Mouse (Mus musculus) liver, adult 2 months (tissue): ENCODE measurements around the gene Als2cr12. TPM values are rescaled to one million over a fixed set of nuclear protein-coding genes. Genes with fewer than 3 reads are reported as not detected.
A peak's percentile ranks its signal among the peaks of the same experiment; 100 is the strongest.
"Not testable (repeated sequence)": the region's sequence is repeated elsewhere in the genome, so short reads cannot be mapped to it uniquely, and the experiment has no call there.

Source experiments
- DNase-seq: peaks from one replicate; pipeline ENCODE4 v3.0.0-alpha.2; 2011; ENCODE audit warnings: low read depth, low spot score; ENCODE audit errors: extremely low read depth
- H3K27ac ChIP-seq: fragments of 200-500 bp; replicated peaks from 2 replicates; pipeline ENCODE4 v1.5.1; 2012; ENCODE audit warnings: low read depth, mild to moderate bottlenecking, control low read depth, inconsistent platforms, low read length; ENCODE audit not compliant: insufficient read depth
- H3K27me3 ChIP-seq: fragments of 200-500 bp; 2 replicates; pipeline ENCODE4 v1.6.1; 2012; ENCODE audit warnings: mild to moderate bottlenecking, moderate library complexity, low read length, inconsistent platforms; ENCODE audit not compliant: control insufficient read depth, insufficient read depth
- H3K36me3 ChIP-seq: fragments of 200-500 bp; 2 replicates; pipeline ENCODE4 v1.6.1; 2012; ENCODE audit warnings: low read length, inconsistent platforms; ENCODE audit not compliant: control insufficient read depth, insufficient read depth
- H3K4me1 ChIP-seq: fragments of 200-500 bp; 2 replicates; pipeline ENCODE4 v1.6.1; 2011; ENCODE audit warnings: low read length; ENCODE audit not compliant: control insufficient read depth, insufficient read depth
- H3K4me3 ChIP-seq: fragments of 200-500 bp; 2 replicates; pipeline ENCODE4 v1.5.1; 2011; ENCODE audit warnings: low read depth, mild to moderate bottlenecking, control low read depth, low read length, moderate library complexity; ENCODE audit not compliant: insufficient read depth
- H3K79me2 ChIP-seq: fragments of 200-500 bp; 2 replicates; pipeline ENCODE4 v1.6.1; 2012; ENCODE audit warnings: inconsistent platforms, mild to moderate bottlenecking, low read length, moderate library complexity; ENCODE audit not compliant: control insufficient read depth, insufficient read depth
- H3K9ac ChIP-seq: fragments of 200-500 bp; 2 replicates; pipeline ENCODE4 v1.6.1; 2012; ENCODE audit warnings: low read depth, mild to moderate bottlenecking, control low read depth, inconsistent platforms, low read length
- CTCF ChIP-seq: fragments of 200-500 bp; IDR thresholded peaks from 2 replicates; pipeline ENCODE4 v1.5.1; 2011; ENCODE audit warnings: low read depth, low read length, control low read depth
- POLR2A ChIP-seq: fragments of 200-500 bp; IDR thresholded peaks from 2 replicates; pipeline ENCODE4 v1.6.1; 2011; ENCODE audit warnings: low read length, control low read depth; ENCODE audit not compliant: insufficient read depth; ENCODE audit errors: extremely low read depth
- WGBS: fragments of 180-500 bp; shearing (Covaris S2); methylation state at CpG from one replicate; pipeline ENCODE4 v1.1.7; 2018; 5-methylcytosine and 5-hydroxymethylcytosine counted together
- polyA plus RNA-seq: library from polyadenylated mRNA; depleted of rRNA; stranded (reverse); fragments of >200 nt; gene quantifications from 2 replicates; pipeline ENCODE4 v1.2.3, GENCODE M21; 2012
- total RNA-seq: library from RNA; depleted of rRNA; stranded (reverse); fragments of >200 nt; gene quantifications from 2 replicates; pipeline ENCODE4 v1.2.3, GENCODE M21; 2014

The Als2cr12 gene
- total and polyA plus RNA-seq, 2 experiments, result 0.74 TPM; not detected in 1

- peaks cover 16% of the 10 kb centered on the region; the same call in 1 of the 2 replicates for H3K79me2 ChIP-seq
- 5% methylated on average over 31 of the region's 31 CpGs for WGBS
- H3K4me1 ChIP-seq, result peaks cover 13% of the 10 kb centered on the region
- DNase-seq, result peak; percentile 83
- 0 out of 2 replicates have a peak, but pooled peaks have one; percentile 35 for TF ChIP-seq POLR2A
- no peak for TF ChIP-seq CTCF
- H3K9ac ChIP-seq, result peak overlapping the region; percentile 100
- no peaks in the 10 kb centered on the region for H3K27me3 ChIP-seq
- peaks cover 36% of the 10 kb centered on the region for H3K36me3 ChIP-seq
- peak overlapping the region; percentile 99 for H3K4me3 ChIP-seq
- peak overlapping the region; percentile 100 for H3K27ac ChIP-seq
Measured at GRCm38 (mm10) chr1:58713081-58713892, 17.5 kb upstream of the Als2cr12 start.

- peaks cover 11% of the 10 kb centered on the region for H3K4me1 ChIP-seq
- H3K27ac ChIP-seq, result peak overlapping the region; percentile 100
- H3K27me3 ChIP-seq, result no peaks in the 10 kb centered on the region
- TF ChIP-seq CTCF, result no peak
- no peak for TF ChIP-seq POLR2A
- peak; percentile 99 for DNase-seq
- H3K36me3 ChIP-seq, result peaks cover 29% of the 10 kb centered on the region
- H3K9ac ChIP-seq, result peak overlapping the region; percentile 100
- peaks cover 16% of the 10 kb centered on the region; the same call in 1 of the 2 replicates for H3K79me2 ChIP-seq
- WGBS, result under 1% methylated on average over 17 of the region's 17 CpGs
- H3K4me3 ChIP-seq, result peak overlapping the region; percentile 99
Measured at GRCm38 (mm10) chr1:58712076-58713061, 16.6 kb upstream of the Als2cr12 start.

- TF ChIP-seq POLR2A (peak; percentile 48), CTCF (no peak)
- WGBS, result under 1% methylated on average over 45 of the region's 45 CpGs
Measured at GRCm38 (mm10) chr1:58711365-58712016, 15.7 kb upstream of the Als2cr12 start, which contains the start of gene Cflar. Cflar (plus strand) TSS chr1:58711508.

GRCm38 (mm10) chr1:58710711-58711364 lies 15.0 kb upstream of the Als2cr12 start:
- no peak for DNase-seq
- H3K4me1 ChIP-seq, result peaks cover 2% of the 10 kb centered on the region; the same call in 1 of the 2 replicates
- H3K36me3 ChIP-seq, result peaks cover 19% of the 10 kb centered on the region
- H3K27me3 ChIP-seq, result no peaks in the 10 kb centered on the region
- H3K79me2 ChIP-seq, result peaks cover 12% of the 10 kb centered on the region; the same call in 1 of the 2 replicates
- H3K9ac ChIP-seq, result peak overlapping the region; percentile 100
- H3K27ac ChIP-seq, result peak overlapping the region; percentile 100
- WGBS, result 25% methylated on average over 10 of the region's 10 CpGs
- no peak for TF ChIP-seq POLR2A
- no peak for TF ChIP-seq CTCF
- peak overlapping the region; percentile 99 for H3K4me3 ChIP-seq

More at GRCm38 (mm10) chr1:58711365-58712016, 15.7 kb upstream of the Als2cr12 start, which contains the start of gene Cflar:
- DNase-seq, result peak; percentile 78
- peaks cover 12% of the 10 kb centered on the region; the same call in 1 of the 2 replicates for H3K79me2 ChIP-seq
- H3K4me1 ChIP-seq, result peaks cover 7% of the 10 kb centered on the region
- H3K27me3 ChIP-seq, result no peaks in the 10 kb centered on the region
- H3K27ac ChIP-seq, result peak within 1 kb of the TSS; percentile 100
- peak within 1 kb of the TSS; percentile 99 for H3K4me3 ChIP-seq
- H3K9ac ChIP-seq, result peak within 1 kb of the TSS; percentile 100
- H3K36me3 ChIP-seq, result peaks cover 26% of the 10 kb centered on the region

- H3K27ac ChIP-seq, H3K4me3 ChIP-seq, H3K4me1 ChIP-seq, H3K27me3 ChIP-seq, H3K9ac ChIP-seq, DNase-seq: not testable (repeated sequence)
- peaks cover 10% of the 10 kb centered on the region; the same call in 1 of the 2 replicates for H3K79me2 ChIP-seq
- peaks cover 11% of the 10 kb centered on the region for H3K36me3 ChIP-seq
- WGBS, result 89% methylated on average over 1 of the region's 1 CpGs
Measured at GRCm38 (mm10) chr1:58710043-58710442, 14.3 kb upstream of the Als2cr12 start.

GRCm38 (mm10) chr1:58700580-58701162 lies 4.9 kb upstream of the Als2cr12 start:
- 74% methylated on average over 5 of the region's 5 CpGs for WGBS
- H3K27ac ChIP-seq, H3K36me3 ChIP-seq, H3K4me1 ChIP-seq, H3K79me2 ChIP-seq, H3K27me3 ChIP-seq, DNase-seq, H3K9ac ChIP-seq, H3K4me3 ChIP-seq: not testable (repeated sequence)
